Mouse (Mus musculus): ENCODE results near the gene Mef2d.
"Not testable (repeated sequence)": the region's sequence is repeated elsewhere in the genome, so short reads cannot be mapped to it uniquely, and the experiment has no call there.

Mef2d gene

GRCm38 (mm10) chr3:88150061-88150998, 8.2 kb downstream of the Mef2d start:
- DNase-seq (ENCODE audit: low spot score): no peak

- DNase-seq (ENCODE audit: low spot score): no peak
These were observed 8.8 kb downstream of the Mef2d start for GRCm38 (mm10) chr3:88150999-88151364.

GRCm38 (mm10) chr3:88152056-88152455, 9.9 kb downstream of the Mef2d start:
- DNase-seq (ENCODE audit: low spot score): no peak

DNA sequence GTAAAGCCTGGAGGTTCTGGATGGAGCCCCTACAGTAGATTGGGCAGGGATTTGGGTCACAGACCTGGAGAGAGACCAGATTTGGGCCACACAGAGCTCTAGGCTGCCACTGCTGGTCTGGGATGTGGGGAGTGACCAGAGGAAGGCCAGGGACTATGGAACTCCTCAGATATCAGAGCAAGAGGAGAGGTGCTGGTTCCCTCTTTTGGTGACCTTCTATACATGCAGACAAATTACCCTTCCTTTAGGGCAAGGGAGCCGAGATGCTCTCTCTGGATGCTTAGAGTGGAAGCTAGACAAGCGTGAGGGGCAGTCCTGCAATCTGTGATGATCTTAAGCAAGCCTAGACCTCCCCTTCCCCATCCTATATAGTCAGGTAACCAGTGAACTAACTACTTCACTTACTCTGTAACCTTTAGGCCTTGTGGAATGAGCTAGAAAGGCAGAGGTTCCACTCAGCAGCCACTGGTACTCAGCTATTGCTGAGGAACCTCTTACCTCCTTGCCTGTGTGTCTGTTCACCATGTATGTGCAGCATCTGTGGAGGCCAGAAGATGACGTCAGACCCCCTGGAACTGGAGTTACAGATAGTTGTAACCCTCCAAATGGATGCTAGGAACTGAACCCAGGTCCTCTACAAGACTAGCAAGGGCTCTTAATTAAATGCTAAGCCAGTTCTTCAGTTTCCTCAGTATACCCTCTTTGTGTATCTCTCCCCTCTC, 11.3 kb downstream of the Mef2d start:
- DNase-seq (ENCODE audit: low spot score): no peak

- no peak for DNase-seq (ENCODE audit: low spot score)
These were observed 12.1 kb downstream of the Mef2d start for GRCm38 (mm10) chr3:88154236-88154635.

GRCm38 (mm10) chr3:88156817-88157216, 14.6 kb downstream of the Mef2d start:
- no peak for DNase-seq (ENCODE audit: low spot score)

GRCm38 (mm10) chr3:88157771-88158597, 15.8 kb downstream of the Mef2d start:
- DNase-seq (ENCODE audit: low spot score): no peak

GRCm38 (mm10) chr3:88158991-88159390, 16.8 kb downstream of the Mef2d start:
- no peak for DNase-seq (ENCODE audit: low spot score)

- no peak for DNase-seq (ENCODE audit: low spot score)
These were observed 18.7 kb downstream of the Mef2d start for GRCm38 (mm10) chr3:88160856-88161255.

DNA sequence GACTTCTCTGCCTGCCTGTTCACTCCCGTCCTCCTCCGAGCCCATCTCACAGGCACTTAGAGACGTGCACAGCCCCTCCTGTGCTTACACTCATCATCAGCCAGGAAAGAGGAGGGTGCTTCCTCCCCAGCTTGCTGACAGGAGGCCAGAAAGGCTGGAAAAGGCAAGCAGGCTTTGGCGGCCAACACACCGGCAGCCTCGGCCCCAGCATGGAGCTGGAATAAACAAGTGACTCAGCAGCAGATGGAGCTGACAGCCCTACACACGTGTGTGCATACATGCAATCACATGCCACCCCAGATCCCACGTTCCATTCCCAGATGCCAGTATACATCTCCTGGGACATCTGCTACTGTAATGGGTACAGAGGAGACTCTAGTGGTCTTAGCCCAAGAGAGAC, 20.1 kb downstream of the Mef2d start:
- no peak for DNase-seq (ENCODE audit: low spot score)

DNA sequence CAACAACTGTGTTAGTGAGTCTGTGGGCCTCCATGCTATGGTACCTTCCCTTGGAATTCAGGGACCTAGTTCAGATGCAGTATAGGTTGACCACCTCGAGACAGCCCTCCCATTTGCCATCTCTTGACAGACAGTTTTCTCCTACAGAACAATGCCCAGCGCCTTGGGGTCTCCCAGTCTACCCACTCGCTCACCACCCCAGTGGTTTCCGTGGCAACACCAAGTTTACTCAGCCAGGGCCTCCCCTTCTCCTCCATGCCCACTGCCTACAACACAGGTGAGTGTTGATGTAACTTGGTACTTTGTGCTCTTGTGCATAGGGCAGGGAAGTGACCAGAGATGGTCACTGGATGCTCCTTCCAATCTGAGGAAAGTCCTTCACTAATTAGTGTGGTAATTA, 20.6 kb downstream of the Mef2d start:
- no peak for DNase-seq (ENCODE audit: low spot score)

DNA sequence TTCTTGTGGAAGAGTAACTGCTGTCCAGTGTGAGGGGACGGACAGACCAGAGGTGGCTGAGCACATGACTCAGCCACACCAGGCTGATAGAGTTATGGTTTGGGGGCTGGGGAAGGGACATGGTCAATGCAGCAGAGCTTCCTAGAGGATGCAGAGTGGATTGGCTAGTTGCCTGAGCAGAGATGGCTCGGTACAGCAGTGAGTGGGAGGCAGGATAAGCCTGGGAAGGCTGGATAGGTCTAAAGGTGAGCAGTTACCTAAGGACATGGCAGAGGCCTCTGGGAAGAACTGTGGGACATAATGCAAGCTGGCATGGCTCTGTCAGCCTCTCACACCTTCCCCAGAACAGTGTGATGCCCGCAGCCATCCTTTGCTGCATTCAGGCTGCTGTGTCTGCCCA, 21.7 kb downstream of the Mef2d start:
- DNase-seq (ENCODE audit: low spot score): no peak

DNA sequence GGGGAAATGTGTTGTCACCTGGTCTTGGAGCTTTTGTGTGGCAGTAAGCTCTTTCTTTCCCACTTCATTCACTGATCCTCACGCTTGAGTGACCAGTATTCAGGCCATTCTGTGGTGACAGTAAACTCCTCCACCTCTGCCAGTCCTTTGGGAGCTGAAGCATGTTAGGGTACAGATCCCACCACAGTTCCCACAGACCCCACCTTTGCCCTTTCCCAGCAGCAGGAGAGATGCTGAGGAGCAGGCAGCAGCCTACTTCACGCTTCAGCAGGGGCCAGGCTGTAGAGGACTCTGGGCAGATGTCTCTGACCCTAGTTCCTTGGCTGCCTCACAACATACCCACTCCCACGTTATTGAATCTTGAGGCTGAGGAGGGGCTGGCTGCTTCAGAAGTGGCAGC, 22.1 kb downstream of the Mef2d start:
- DNase-seq (ENCODE audit: low spot score): no peak

- DNase-seq (ENCODE audit: low spot score): no peak
These were observed 23.9 kb downstream of the Mef2d start for GRCm38 (mm10) chr3:88166056-88166455.

GRCm38 (mm10) chr3:88170361-88170760, 28.2 kb downstream of the Mef2d start:
- DNase-seq (ENCODE audit: low spot score): no peak

DNA sequence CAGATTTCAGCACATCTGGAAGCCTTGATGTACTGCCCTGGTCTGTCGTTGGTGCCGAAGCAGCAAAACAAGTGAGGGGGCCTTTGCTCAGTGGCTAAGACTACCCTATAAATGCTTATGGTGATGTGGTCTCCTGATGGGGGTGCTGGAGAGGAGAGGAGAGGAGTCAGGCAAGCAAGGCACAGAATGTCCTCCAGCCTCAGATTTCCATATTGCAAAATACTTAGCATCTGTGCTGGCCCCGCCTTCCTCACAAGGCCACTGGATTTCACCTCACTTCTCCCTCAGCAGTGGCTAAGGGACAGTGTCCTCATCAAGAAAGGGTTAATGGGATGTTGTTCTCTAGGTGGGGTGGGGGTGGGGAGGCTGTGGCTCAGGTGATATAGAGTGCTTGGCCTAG, 30.3 kb downstream of the Mef2d start:
- no peak for DNase-seq (ENCODE audit: low spot score)

GRCm38 (mm10) chr3:88173375-88173774, 31.2 kb downstream of the Mef2d start:
- no peak for DNase-seq (ENCODE audit: low spot score)

GRCm38 (mm10) chr3:88174894-88175293, 32.7 kb downstream of the Mef2d start:
- no peak for DNase-seq (ENCODE audit: low spot score)

GRCm38 (mm10) chr3:88177106-88177505, 34.9 kb downstream of the Mef2d start:
- DNase-seq (ENCODE audit: low spot score): no peak

- peak; percentile 100 for DNase-seq (ENCODE audit: low spot score)
These were observed 35.6 kb downstream of the Mef2d start for GRCm38 (mm10) chr3:88177562-88178345.

GRCm38 (mm10) chr3:88178346-88178733, 36.2 kb downstream of the Mef2d start:
- not testable (repeated sequence) for DNase-seq (ENCODE audit: low spot score)

GRCm38 (mm10) chr3:88178986-88179385, 36.8 kb downstream of the Mef2d start:
- no peak for DNase-seq (ENCODE audit: low spot score)

Data from testis, postnatal 14 days (tissue).